Mouse (Mus musculus): ENCODE measurements at regions not wholly inside any gene's neighbourhood (a gene's known extent, or its start where the extent isn't known, plus 50 kb on each side); places are given as distances from the start of the nearest gene placed in this dataset.

GRCm38 (mm10) chr11:114514126-114514525, 154.2 kb upstream of the Rpl38 start:
- in situ Hi-C loops (cut with MboI; ENCODE audit: low pct_ligation_motif_present, low pct_unique_long_range_greater_than_20kb, low sequenced_read_pairs) (loop anchor here (25.0 kb wide), 1 partner anchor 123 kb away; no protein-coding TSS in a partner anchor), dilution Hi-C loops (cut with MboI; ENCODE audit: extremely low pct_ligation_motif_present, extremely low pct_unique_long_range_greater_than_20kb, low sequenced_read_pairs) (no loop called here)
- Histone ChIP-seq H3K79me2 (replicated peaks; ENCODE audit: control insufficient read depth, extremely low read depth, insufficient read depth, poor library complexity, severe bottlenecking) (no peaks in the 10 kb centered on the region), H3K9me3 (replicated peaks; ENCODE audit: low read length) (peaks cover 2% of the 10 kb centered on the region), H3K36me3 (replicated peaks in 1 of 2; ENCODE audit: control insufficient read depth in 1 of 2, insufficient read depth in 1 of 2, low read length in 1 of 2) (no peaks in the 10 kb centered on the region), H3K9ac (ENCODE audit: insufficient read depth, low read depth) (no peak overlapping the region), H3K4me2 (ENCODE audit: insufficient read depth, low read depth, poor library complexity, severe bottlenecking) (no peak overlapping the region), H3K4me3 (replicated peaks in 1 of 3; ENCODE audit: low read depth in 2 of 3, low read length in 2 of 3, poor library complexity in 1 of 3) (no peak overlapping the region), H3K27ac (ENCODE audit: insufficient read depth, low read depth) (no peak overlapping the region), H3K4me1 (ENCODE audit: control insufficient read depth in 1 of 2, insufficient read depth in 2 of 2) (no peaks in the 10 kb centered on the region), H3K27me3 (replicated peaks) (peaks cover 80% of the 10 kb centered on the region)
- no peak for DNase-seq (ENCODE audit: extremely low read depth)
- TF ChIP-seq POLR2AphosphoS2 (IDR thresholded peaks at IDR 0.05; ENCODE audit: low read depth, low read length) (no peak), ZNF384 (IDR thresholded peaks at IDR 0.05; ENCODE audit: low read depth, low read length) (no peak), EP300 (IDR thresholded peaks at IDR 0.05; ENCODE audit: low read length) (no peak), CHD1 (IDR thresholded peaks at IDR 0.05; ENCODE audit: low read depth, low read length) (no peak), CTCF (conservative IDR thresholded peaks at IDR 0.05 in 1 of 2, IDR thresholded peaks at IDR 0.05 in 1 of 2; ENCODE audit: low read depth in 2 of 2, low read length in 2 of 2) (no peak), BHLHE40 (IDR thresholded peaks at IDR 0.05; ENCODE audit: low read depth, low read length) (no peak), NRF1 (IDR thresholded peaks at IDR 0.05; ENCODE audit: low read depth, low read length) (no peak), PAX5 (IDR thresholded peaks at IDR 0.05; ENCODE audit: low read length) (no peak), GABPA (IDR thresholded peaks at IDR 0.05; ENCODE audit: insufficient replicate concordance, low read depth, low read length) (no peak), TBP (conservative IDR thresholded peaks at IDR 0.05; ENCODE audit: low read depth, low read length) (no peak), RCOR1 (conservative IDR thresholded peaks at IDR 0.05; ENCODE audit: low read depth, low read length) (no peak), MEF2A (IDR thresholded peaks at IDR 0.05; ENCODE audit: borderline replicate concordance, low read depth, low read length) (no peak), MXI1 (IDR thresholded peaks at IDR 0.05; ENCODE audit: low read depth, low read length) (no peak), KAT2A (IDR thresholded peaks at IDR 0.05; ENCODE audit: insufficient replicate concordance, low read length) (no peak), JUND (conservative IDR thresholded peaks at IDR 0.05; ENCODE audit: low read depth, low read length) (no peak), MAFK (IDR thresholded peaks at IDR 0.05; ENCODE audit: insufficient replicate concordance, low read length) (no peak), ELF1 (IDR thresholded peaks at IDR 0.05; ENCODE audit: low read depth, low read length) (no peak), UBTF (IDR thresholded peaks at IDR 0.05; ENCODE audit: low read depth, low read length) (no peak), MYC (IDR thresholded peaks at IDR 0.05; ENCODE audit: low read depth, low read length) (no peak)

DNA sequence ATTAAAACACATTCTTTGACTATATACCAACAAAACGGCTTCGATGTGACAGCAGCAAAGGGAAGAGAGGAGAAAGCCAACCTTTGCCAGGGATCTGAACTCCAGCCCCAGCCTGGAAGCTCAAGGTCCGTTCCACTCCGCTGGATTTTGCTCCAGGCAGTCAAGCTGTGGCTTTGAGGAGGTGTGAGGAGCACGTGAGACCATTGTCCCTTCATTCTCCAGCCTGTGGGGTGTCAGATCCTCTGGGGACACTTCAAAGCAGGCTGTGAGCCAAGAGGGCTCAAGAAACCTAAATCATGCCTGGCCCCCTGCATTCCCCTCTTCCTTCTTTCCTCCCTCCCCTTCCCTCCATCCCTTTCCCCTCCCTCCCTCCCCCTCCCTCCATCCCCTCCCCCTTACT, 154.9 kb upstream of the Rpl38 start:
- Histone ChIP-seq H3K36me3 (replicated peaks in 1 of 2; ENCODE audit: control insufficient read depth in 1 of 2, insufficient read depth in 1 of 2, low read length in 1 of 2) (no peaks in the 10 kb centered on the region), H3K27ac (ENCODE audit: insufficient read depth, low read depth) (no peak overlapping the region), H3K4me3 (replicated peaks in 1 of 3; ENCODE audit: low read depth in 2 of 3, low read length in 2 of 3, poor library complexity in 1 of 3) (no peak overlapping the region), H3K27me3 (replicated peaks) (peaks cover 80% of the 10 kb centered on the region), H3K4me2 (ENCODE audit: insufficient read depth, low read depth, poor library complexity, severe bottlenecking) (no peak overlapping the region), H3K4me1 (ENCODE audit: control insufficient read depth in 1 of 2, insufficient read depth in 2 of 2) (no peaks in the 10 kb centered on the region), H3K9me3 (replicated peaks; ENCODE audit: low read length) (peaks cover 2% of the 10 kb centered on the region), H3K79me2 (replicated peaks; ENCODE audit: control insufficient read depth, extremely low read depth, insufficient read depth, poor library complexity, severe bottlenecking) (no peaks in the 10 kb centered on the region), H3K9ac (ENCODE audit: insufficient read depth, low read depth) (no peak overlapping the region)
- in situ Hi-C loops (cut with MboI; ENCODE audit: low pct_ligation_motif_present, low pct_unique_long_range_greater_than_20kb, low sequenced_read_pairs), result loop anchor here (25.0 kb wide), 1 partner anchor 124 kb away; no protein-coding TSS in a partner anchor
- DNase-seq (ENCODE audit: extremely low read depth), result no peak
- dilution Hi-C loops (cut with MboI; ENCODE audit: extremely low pct_ligation_motif_present, extremely low pct_unique_long_range_greater_than_20kb, low sequenced_read_pairs), result no loop called here
- no peak for TF ChIP-seq ELF1 (IDR thresholded peaks at IDR 0.05; ENCODE audit: low read depth, low read length)
- no peak for TF ChIP-seq RAD21 (IDR thresholded peaks at IDR 0.05; ENCODE audit: low read depth, low read length)
- no peak for TF ChIP-seq JUND (conservative IDR thresholded peaks at IDR 0.05; ENCODE audit: low read depth, low read length)
- no peak for TF ChIP-seq ZMIZ1 (IDR thresholded peaks at IDR 0.05; ENCODE audit: low read depth, low read length)
- no peak for TF ChIP-seq POLR2A (IDR thresholded peaks at IDR 0.05; ENCODE audit: low read depth, low read length)

Data from CH12.LX (cell line).